Mouse (Mus musculus) heart, adult 2 months (tissue): Measurements from ENCODE around the gene Dlx1.

Experiments
- CTCF ChIP-seq: fragments of 200-600 bp; IDR thresholded peaks from 2 replicates; pipeline ENCODE4 v1.8.1; 2022; ENCODE audit warnings: antibody characterized with exemption, mild to moderate bottlenecking, moderate library complexity
- EP300 ChIP-seq: fragments of 200-500 bp; IDR thresholded peaks from 2 replicates; pipeline ENCODE4 v1.6.1; 2011; ENCODE audit warnings: low read depth, low read length, control low read depth; ENCODE audit not compliant: insufficient read depth

DNA sequence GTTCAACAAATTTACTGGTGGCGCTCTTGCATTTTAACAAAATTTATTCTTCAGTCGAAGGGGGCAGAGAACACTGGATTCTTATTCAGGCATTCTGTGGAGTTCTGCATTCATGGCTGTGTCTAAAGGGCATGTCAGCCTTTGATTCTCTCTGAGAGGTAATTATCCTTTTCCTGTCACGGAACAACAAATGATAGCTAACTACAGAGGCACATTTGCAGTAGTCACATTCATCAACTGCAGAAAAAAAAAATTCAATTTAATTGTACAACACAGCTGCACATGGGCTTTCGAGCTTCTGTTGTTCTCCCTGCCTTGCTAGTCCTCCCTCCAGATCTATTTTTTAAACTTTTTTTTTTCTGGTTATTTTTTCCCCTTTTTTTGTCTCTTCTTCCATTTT, 10.9 kb upstream of the Dlx1 start:
- TF ChIP-seq EP300 (no peak), CTCF (no peak)
